Mouse (Mus musculus): ENCODE data around the gene Tmem94.

Tmem94 gene

DNA sequence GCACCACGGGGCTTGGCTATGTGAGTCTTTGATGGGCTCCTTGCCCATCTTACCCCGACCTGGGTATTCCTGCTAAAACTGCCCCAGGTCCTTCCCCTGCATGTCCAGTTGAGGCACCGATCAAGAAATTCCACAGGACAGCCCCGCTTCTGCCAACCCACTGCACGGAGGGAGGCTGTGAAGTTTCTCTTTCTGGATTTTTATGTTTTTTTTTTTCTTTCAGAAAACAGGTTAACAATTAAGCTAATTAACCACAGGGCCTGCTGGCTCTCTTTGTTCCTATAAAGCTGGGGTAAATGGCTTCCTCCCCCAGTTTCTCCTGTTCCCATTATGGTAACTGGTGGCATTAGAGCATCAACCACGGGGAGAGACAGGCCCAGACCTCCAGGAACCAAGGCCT, 68.8 kb downstream of the Tmem94 start:
- no peak for DNase-seq

DNA sequence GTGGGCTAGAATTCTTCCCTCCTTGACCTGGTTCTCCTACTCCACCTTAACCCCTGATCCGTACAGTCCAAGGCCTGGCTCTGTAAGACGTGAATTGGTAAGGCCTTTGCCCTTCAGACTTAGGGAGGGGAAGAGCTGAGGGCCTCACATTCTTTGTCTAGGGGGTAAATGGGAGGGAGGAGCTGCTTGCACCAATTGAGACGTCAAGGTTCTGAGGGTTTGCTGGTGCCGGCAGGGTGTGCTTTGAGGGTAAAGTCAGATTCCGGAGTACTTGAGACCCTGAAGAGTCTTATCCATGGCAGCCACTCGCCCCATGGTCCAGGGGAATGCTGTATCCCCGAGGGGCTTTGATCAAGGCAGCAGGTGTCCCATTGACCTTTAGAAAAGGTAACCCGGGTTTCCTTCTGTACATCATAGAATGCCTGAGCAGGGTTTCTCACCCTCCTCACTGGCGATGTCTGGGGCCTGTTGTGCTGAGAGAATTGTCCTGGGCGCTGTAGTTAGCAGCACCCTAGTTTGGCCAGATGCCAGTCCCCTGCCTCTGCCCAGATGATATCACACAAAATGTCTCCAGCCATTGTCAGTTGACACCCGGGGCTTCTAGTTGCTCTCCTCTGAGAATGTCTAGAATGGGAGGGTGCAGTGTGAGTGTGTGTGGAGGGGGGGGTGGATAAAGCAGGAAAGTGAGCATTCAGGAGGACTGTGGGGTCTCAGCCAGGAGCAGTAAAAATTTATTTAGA, 71.6 kb downstream of the Tmem94 start:
- DNase-seq: no peak

DNA sequence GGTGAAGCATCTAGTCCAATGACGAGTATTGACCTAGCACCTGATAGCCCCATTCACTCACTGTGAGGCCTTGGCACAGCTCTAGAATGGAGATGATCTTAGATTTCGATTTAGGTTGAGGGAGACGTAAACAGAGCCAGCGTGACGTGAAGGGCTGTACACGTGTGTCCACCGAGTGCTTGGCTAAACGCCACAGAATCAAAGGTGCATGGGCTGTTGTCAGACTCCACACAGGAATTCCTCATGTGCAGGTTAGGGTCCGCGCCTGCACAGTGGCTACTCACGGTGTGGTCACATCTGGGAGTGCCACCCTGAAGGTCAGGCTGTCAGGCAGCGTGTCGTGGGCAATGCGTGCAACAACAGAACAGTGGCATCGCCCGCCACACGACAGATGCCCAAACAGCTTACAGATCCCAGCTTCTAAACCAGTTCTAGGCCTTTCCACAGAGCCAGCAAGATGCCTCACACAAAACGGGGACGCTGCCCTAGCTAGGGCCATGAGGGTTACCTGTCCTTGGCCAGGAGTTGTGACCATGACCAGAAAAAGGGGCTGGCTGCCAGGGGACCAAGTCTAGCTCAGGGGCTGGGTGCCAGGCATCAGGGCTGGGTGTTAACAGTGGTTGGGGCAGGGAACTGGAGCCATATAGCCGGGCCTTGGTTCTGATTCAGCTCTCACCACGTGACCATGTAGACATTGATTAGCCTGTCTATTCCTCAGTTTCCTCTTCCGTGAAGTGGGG, 72.5 kb downstream of the Tmem94 start:
- no peak for DNase-seq

DNA sequence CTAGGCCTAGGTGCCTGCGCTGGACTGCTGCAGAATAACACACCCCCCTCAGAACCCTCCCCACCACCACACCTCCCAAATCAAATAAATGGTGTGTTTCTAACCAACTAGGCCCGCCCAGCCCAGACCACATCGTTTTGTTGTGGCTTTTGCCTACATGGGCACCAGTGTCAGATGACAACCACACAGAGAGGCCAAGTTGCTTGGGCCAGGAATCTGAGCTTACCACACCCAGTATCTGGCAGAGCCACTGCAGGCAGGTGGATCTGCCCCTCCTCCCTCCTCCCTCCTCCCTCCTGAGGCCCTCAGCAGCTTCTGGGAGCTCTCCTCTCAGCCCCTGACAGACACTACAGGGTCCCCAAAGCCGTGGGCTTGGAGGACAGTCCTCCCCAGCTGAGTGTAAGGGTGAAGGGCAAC, 73.7 kb downstream of the Tmem94 start:
- DNase-seq: peak; percentile 41

DNA sequence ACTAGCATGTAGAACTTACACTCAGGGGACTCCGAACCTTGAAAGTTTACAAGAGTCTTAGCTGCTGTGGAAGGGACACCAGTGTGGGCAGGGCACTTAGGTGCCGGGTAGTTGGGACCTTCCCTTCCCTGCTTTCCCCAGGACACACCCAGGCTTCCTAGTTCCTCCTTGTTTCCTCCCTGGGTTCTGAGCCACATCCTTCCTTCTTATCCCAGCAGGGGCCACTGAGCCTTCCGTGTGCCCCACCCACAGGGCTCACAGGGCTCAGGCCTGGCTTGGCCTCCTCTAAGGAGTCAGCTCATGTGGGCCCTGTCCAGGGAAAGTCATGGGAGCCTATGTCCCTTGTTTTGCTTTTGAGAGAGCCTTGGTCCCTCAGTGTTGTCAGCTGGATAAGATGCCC, 74.5 kb downstream of the Tmem94 start:
- no peak for DNase-seq

DNA sequence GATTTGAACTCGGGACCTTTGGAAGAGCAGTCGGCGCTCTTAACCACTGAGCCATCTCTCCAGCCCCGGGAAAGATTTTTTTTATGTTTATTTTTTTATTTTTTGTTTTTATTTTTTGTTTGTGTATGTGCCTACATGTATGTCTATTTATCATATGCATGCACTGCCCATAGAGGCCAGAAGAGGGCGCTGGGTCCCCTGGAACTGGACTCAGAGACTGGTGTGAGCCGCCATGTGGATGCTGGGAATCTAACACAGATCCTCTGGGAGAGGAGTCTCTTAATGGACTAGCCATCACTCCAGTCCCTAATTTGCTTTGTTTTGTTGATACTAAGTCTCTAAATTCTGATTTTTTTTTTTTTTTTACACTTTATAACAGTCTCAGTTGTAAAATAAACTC, 75.8 kb downstream of the Tmem94 start:
- no peak for DNase-seq

DNA sequence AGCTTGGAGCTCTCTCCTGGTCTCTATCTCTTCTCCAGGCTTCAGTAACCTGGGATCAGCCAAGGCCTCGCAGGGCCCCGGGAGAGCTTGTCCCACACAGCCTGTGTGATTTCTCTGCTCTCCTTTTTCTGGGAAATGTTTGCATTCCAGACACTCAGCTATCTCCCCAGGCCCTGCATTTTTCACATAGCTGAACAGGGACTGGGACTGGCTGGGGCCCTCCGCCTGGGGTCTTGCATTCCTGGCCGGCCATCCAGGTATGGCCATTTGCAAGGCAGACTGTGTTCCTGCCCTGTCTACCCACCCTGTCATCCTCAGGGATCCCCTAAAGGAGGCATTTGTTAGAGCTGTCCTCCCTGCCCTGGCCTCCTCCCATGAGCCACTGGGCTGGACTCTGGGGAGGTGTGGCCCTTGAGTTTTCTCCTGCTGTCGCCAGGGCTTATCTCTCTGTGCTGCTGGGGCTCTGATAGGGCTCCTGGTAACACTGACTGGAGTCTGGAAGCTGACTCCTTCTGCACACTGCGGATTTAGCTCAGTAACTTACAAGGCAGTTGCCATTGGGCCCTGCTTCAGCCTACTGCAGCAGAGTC, 76.8 kb downstream of the Tmem94 start:
- peak; percentile 33 for DNase-seq

DNA sequence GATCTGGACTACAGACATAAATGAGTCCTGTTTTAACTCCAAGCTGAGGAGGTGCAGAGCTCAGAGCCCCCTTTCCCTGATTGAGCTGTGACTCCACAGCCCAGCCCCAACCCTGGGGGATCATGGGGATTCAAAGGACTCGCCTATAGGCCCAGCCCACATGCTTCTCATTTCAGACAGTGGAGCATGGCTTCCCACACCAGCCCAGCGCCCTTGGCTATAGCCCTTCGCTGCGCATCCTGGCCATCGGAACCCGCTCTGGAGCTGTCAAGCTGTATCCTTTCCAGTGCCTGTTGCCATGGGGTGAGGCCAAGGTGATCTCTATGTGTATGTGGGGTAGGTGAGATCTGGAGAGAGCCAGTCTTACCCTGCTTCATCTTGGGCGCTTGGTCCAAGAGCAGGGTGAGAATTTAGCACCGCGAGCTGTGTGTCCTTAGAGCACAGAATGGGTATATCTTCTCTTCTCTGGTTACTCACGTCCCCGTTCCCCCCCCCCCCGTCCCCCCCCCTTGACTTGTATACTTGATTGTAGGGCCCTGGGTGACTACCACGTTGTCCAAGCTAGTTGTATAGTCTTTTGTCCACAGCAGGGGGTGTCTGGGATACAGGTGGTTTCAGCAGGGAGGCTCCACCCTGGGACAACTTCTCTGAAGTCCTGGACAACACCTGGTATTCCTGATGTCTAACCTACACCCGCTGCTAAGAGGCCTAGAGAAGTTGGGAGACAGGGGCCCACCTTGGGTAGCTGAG, 78.1 kb downstream of the Tmem94 start:
- no peak for DNase-seq

DNA sequence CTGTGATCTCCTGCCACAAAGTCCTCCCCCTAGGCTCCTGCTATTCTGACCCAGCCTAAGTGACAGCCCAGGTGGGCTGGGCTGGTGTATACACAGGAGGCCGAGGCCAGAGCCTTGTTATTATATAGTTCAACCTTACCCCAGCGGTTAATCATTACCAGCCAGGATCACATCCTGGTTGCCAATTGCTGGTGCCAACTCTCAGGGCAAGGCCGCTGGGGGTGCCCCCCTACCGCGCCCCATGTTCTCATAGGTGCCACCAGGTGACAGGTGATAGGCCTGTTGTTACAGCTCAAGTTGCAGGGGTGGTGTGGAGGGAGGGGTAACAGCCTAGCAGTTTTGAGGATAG, 78.6 kb downstream of the Tmem94 start:
- no peak for DNase-seq

DNA sequence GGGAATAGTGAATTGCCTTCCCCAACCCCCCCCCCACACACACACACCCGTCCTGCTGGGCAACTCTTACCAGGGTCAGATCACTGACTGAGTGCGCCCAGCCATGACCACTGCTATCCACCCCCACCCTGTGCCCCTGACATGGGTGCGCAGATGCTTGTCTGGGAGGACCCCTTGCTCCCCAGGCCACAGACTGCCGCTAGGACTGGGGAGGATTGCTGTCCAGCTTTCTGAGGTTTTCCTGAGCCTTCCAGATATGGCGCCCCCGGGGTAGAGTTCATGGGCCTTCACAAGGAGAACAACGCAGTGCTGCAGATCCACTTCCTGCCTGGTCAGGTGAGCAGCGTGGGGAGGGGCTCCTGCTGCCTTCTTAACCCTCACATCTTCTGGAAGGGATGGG, 79.0 kb downstream of the Tmem94 start:
- DNase-seq: no peak

DNA sequence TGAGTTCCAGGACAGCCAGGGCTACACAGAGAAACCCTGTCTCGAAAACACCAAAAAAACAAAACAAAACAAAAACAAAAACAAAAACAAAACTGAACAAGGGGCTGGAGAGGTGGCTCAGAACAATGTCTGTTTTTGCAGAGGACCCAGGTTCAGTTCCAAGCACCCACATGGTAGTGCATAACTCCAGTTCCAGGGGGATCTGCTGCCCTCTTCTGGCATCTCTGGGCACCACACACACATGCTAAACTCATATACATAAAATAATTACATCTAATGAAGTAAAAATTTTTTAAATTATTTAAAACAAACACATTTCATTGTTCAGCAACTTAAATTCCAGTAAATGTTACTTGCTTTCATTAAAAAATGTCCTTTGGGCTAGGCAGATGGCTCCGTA, 80.6 kb downstream of the Tmem94 start:
- no peak for DNase-seq
